Mouse (Mus musculus): ENCODE results near the gene Il17rc. TPM values are rescaled to one million over a fixed set of nuclear protein-coding genes. Genes with fewer than 3 reads are reported as not detected.

Il17rc gene
- total RNA-seq, 2 experiments from 2014 or later = not detected

Other genes with a start within 250 kb of the Il17rc start
- gene Mtmr14, start 233.6 kb upstream of the Il17rc start, total RNA-seq (2015; ENCODE audit: low replicate concordance) = 25.6 and 28.9 TPM in 2 replicates
- gene Mtmr14, start 233.6 kb upstream of the Il17rc start, total RNA-seq (2017; ENCODE audit: low replicate concordance) = 28.8 and 42.9 TPM in 2 replicates
- 0.36 TPM in 1 of 2 replicates, not detected in the other for gene Cpne9, start 189.1 kb upstream of the Il17rc start, total RNA-seq (2015; ENCODE audit: low replicate concordance)
- gene Cpne9, start 189.1 kb upstream of the Il17rc start, total RNA-seq (2017; ENCODE audit: low replicate concordance) = 0.64 TPM in 1 of 2 replicates, not detected in the other
- 33.5 and 43.6 TPM in 2 replicates for gene Brpf1, start 164.3 kb upstream of the Il17rc start, total RNA-seq (2015; ENCODE audit: low replicate concordance)
- 30.7 and 41.5 TPM in 2 replicates for gene Brpf1, start 164.3 kb upstream of the Il17rc start, total RNA-seq (2017; ENCODE audit: low replicate concordance)
- 3.2 and 9.2 TPM in 2 replicates for gene Ogg1, start 144.5 kb upstream of the Il17rc start, total RNA-seq (2015; ENCODE audit: low replicate concordance)
- not detected in 2 replicates for gene Ogg1, start 144.5 kb upstream of the Il17rc start, total RNA-seq (2017; ENCODE audit: low replicate concordance)
- 8.8 and 13.3 TPM in 2 replicates for gene Camk1, start 127.4 kb upstream of the Il17rc start, total RNA-seq (2015; ENCODE audit: low replicate concordance)
- gene Camk1, start 127.4 kb upstream of the Il17rc start, total RNA-seq (2017; ENCODE audit: low replicate concordance) = 3.1 and 8.5 TPM in 2 replicates
- 1.7 and 6.8 TPM in 2 replicates for gene Tada3, start 93.5 kb upstream of the Il17rc start, total RNA-seq (2015; ENCODE audit: low replicate concordance)
- gene Tada3, start 93.5 kb upstream of the Il17rc start, total RNA-seq (2017; ENCODE audit: low replicate concordance) = 9.9 and 10.9 TPM in 2 replicates
- 45.3 and 71.7 TPM in 2 replicates for gene Arpc4, start 93.3 kb upstream of the Il17rc start, total RNA-seq (2015; ENCODE audit: low replicate concordance)
- gene Arpc4, start 93.3 kb upstream of the Il17rc start, total RNA-seq (2017; ENCODE audit: low replicate concordance) = 33.7 and 71.5 TPM in 2 replicates
- 0.72 TPM in 1 of 2 replicates, not detected in the other for gene Ttll3, start 82.2 kb upstream of the Il17rc start, total RNA-seq (2015; ENCODE audit: low replicate concordance)
- 1.7 and 4.0 TPM in 2 replicates for gene Ttll3, start 82.2 kb upstream of the Il17rc start, total RNA-seq (2017; ENCODE audit: low replicate concordance)
- gene Rpusd3, start 52.1 kb upstream of the Il17rc start, total RNA-seq (2015; ENCODE audit: low replicate concordance) = not detected in 2 replicates
- 1.4 and 2.1 TPM in 2 replicates for gene Rpusd3, start 52.1 kb upstream of the Il17rc start, total RNA-seq (2017; ENCODE audit: low replicate concordance)
- not detected in 2 replicates for gene Cidec, start 35.7 kb upstream of the Il17rc start, total RNA-seq (2015; ENCODE audit: low replicate concordance)
- not detected in 2 replicates for gene Cidec, start 35.7 kb upstream of the Il17rc start, total RNA-seq (2017; ENCODE audit: low replicate concordance)
- gene Jagn1, start 28.9 kb upstream of the Il17rc start, total RNA-seq (2015; ENCODE audit: low replicate concordance) = 11.2 and 13.0 TPM in 2 replicates
- 4.5 and 6.9 TPM in 2 replicates for gene Jagn1, start 28.9 kb upstream of the Il17rc start, total RNA-seq (2017; ENCODE audit: low replicate concordance)
- gene Il17re, start 12.9 kb upstream of the Il17rc start, total RNA-seq (2015; ENCODE audit: low replicate concordance) = not detected in 2 replicates
- not detected in 2 replicates for gene Il17re, start 12.9 kb upstream of the Il17rc start, total RNA-seq (2017; ENCODE audit: low replicate concordance)
- gene Creld1, start 11.9 kb downstream of the Il17rc start, total RNA-seq (2015; ENCODE audit: low replicate concordance) = not detected in 2 replicates
- not detected in 2 replicates for gene Creld1, start 11.9 kb downstream of the Il17rc start, total RNA-seq (2017; ENCODE audit: low replicate concordance)
- not detected in 2 replicates for gene Prrt3, start 30.5 kb downstream of the Il17rc start, total RNA-seq (2015; ENCODE audit: low replicate concordance)
- gene Prrt3, start 30.5 kb downstream of the Il17rc start, total RNA-seq (2017; ENCODE audit: low replicate concordance) = not detected in 2 replicates
- gene Emc3, start 60.2 kb downstream of the Il17rc start, total RNA-seq (2015; ENCODE audit: low replicate concordance) = 23.5 and 67.8 TPM in 2 replicates
- gene Emc3, start 60.2 kb downstream of the Il17rc start, total RNA-seq (2017; ENCODE audit: low replicate concordance) = 15.2 and 28.4 TPM in 2 replicates
- 33.9 and 57.8 TPM in 2 replicates for gene Fancd2, start 60.3 kb downstream of the Il17rc start, total RNA-seq (2015; ENCODE audit: low replicate concordance)
- gene Fancd2, start 60.3 kb downstream of the Il17rc start, total RNA-seq (2017; ENCODE audit: low replicate concordance) = 28.6 and 48.3 TPM in 2 replicates
- gene Fancd2os, start 129.3 kb downstream of the Il17rc start, total RNA-seq (2015; ENCODE audit: low replicate concordance) = not detected in 2 replicates
- gene Fancd2os, start 129.3 kb downstream of the Il17rc start, total RNA-seq (2017; ENCODE audit: low replicate concordance) = not detected in 2 replicates
- gene Brk1, start 133.3 kb downstream of the Il17rc start, total RNA-seq (2015; ENCODE audit: low replicate concordance) = 109 and 117 TPM in 2 replicates
- gene Brk1, start 133.3 kb downstream of the Il17rc start, total RNA-seq (2017; ENCODE audit: low replicate concordance) = 41.2 and 42.5 TPM in 2 replicates
- gene Vhl, start 152.5 kb downstream of the Il17rc start, total RNA-seq (2015; ENCODE audit: low replicate concordance) = 4.7 and 52.0 TPM in 2 replicates
- 3.6 and 4.2 TPM in 2 replicates for gene Vhl, start 152.5 kb downstream of the Il17rc start, total RNA-seq (2017; ENCODE audit: low replicate concordance)
- 7.2 and 23.1 TPM in 2 replicates for gene Irak2, start 167.0 kb downstream of the Il17rc start, total RNA-seq (2015; ENCODE audit: low replicate concordance)
- gene Irak2, start 167.0 kb downstream of the Il17rc start, total RNA-seq (2017; ENCODE audit: low replicate concordance) = 34.8 and 64.6 TPM in 2 replicates
- gene Tatdn2, start 225.6 kb downstream of the Il17rc start, total RNA-seq (2015; ENCODE audit: low replicate concordance) = 14.3 and 17.7 TPM in 2 replicates
- gene Tatdn2, start 225.6 kb downstream of the Il17rc start, total RNA-seq (2017; ENCODE audit: low replicate concordance) = 44.0 and 55.7 TPM in 2 replicates
- gene Ghrl, start 248.5 kb downstream of the Il17rc start, total RNA-seq (2015; ENCODE audit: low replicate concordance) = 17.2 TPM in 1 of 2 replicates, not detected in the other
- gene Ghrl, start 248.5 kb downstream of the Il17rc start, total RNA-seq (2017; ENCODE audit: low replicate concordance) = 1.5 and 13.5 TPM in 2 replicates

All from erythroid progenitor cell, adult 5-6 weeks (primary cell).